Mouse (Mus musculus): ENCODE data around the gene Zfp936.
"Not testable (repeated sequence)": the region's sequence is repeated elsewhere in the genome, so short reads cannot be mapped to it uniquely, and the experiment has no call there.

Gene Zfp936

DNA sequence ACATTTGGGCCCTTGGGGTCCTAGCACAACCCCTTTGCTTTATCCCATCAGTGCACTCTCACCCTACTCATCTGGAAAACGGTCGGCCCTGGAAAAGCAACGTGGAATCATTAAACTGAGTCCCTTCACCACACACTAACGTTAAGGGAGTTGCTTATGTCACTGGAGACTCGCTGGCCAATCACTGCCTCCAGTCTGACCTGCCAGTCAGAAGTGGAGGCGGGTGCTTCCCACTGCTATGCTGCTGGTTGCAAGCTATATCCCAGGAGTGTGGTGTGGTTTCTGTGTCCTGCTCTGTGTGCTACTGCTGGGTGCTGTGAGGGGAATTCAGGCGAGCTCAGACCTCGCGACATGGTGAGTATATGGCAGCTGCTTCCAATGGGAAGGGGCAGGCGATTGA, at the start of gene Zfp936:
Gene Zfp936, plus strand, starts transcription at position 301 of the 400 bp plus-strand sequence.
- not testable (repeated sequence) for DNase-seq

DNA sequence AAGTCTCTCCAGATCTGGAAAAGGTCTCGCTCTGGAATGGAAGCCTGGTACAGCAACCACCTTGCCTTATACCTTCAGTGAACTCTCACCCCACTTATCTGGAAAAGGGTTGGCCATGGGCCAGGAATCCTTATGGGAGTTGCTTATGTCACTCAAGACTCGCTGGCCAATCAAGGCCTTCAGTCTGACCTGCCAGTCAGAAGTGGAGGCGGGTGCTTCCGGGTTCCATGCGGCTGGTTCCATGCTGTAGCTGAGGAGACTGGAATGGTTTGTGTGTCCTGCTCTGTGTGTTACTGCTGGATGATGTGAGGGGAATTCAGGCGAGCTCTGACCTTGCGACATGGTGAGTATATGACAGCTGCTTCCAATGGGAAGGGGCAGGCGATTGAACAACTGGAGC, 36.2 kb upstream of the Zfp936 start:
- no peak for DNase-seq

DNA sequence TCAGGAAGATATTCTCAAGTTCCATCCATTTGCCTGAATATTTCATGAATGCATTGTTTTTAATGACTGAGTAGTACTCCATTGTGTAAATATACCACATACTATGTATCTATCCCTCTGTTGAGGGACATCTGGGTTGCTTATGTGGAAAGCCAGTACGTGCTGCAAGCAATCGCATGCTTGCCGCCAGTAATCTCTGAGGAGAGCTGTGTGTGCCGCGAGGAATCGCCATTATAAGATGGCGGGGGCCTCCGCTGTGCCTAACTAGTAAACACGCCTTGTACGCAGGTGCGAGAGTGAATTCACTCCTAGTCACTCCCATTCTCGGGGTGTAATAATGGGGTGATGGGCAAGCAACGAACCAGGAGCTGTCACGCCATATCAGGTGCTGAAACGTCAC, 14.7 kb downstream of the Zfp936 start:
- DNase-seq: not testable (repeated sequence)

DNA sequence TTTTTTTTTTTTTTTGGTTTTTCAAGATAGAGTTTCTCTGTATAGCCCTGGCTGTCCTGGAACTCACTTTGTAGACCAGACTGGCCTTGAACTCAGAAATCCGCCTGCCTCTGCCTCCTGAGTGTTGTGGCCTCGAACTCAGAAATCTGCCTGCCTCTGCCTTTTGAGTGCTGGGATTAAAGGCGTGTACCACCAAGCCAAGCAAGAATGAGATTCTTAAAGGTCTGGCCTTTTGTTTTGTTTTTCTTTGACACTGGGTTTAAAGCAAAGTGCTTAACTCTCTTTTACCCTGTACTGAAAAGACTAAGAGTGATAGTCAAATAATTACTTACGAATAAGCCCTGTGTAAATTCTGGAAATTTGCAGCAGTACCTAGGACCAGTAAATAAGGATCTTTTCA, 50.1 kb downstream of the Zfp936 start:
- not testable (repeated sequence) for DNase-seq

DNA sequence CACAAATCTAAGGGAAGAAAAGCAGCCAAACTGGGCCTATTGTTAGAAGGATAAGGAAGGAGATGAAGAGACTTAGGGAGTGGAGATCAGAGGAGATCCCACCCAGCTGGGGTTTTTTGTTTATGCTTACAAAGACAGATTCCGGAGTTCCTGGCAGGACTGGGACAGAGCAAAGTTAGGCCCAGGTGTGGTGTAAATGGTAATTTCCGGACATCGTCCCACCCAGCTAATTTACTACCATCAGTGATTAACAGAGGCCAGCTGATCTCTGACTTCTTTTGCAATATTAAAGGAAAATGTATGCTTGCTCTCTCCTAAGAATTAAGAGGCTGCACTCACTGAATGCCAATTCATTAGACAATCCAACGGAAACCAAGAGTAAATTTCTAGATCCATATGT, 53.1 kb downstream of the Zfp936 start:
- DNase-seq: not testable (repeated sequence)

DNA sequence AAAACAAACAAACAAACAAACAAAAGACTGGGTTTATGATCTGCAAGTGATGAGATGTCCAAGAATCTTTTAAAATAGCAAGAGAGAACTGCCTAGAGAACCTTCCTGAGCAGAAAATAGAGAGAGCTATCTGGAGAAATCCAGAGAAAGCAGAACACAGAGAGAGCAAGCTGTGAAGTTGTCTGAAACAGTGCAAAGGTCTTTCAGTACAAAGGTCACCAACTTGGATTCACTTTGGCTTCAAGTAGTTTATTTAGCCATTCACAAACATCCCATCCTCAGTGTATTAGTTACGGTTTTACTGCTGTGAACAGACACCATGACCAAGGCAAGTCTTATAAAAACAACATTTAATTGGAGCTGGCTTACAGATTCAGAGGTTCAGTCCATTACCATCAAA, 53.8 kb downstream of the Zfp936 start:
- DNase-seq: not testable (repeated sequence)

DNA sequence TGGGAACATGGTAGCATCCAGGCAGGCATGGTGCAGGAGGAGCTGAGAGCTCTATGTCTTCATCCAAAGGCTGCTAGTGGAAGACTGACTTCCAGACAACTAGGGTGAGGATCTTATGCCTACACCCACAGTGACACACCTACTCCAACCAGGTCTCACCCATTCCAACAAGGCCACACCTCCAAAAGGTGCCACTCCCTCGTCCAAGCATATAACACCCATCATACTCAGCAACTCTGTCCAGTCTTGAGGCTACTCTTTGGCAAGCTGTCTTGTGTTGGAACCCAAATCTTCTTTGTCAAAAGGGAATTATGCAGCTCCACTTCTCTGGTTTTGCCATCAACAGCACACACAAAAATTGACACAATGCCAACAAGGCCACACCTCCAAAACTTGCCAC, 54.2 kb downstream of the Zfp936 start:
- not testable (repeated sequence) for DNase-seq

DNA sequence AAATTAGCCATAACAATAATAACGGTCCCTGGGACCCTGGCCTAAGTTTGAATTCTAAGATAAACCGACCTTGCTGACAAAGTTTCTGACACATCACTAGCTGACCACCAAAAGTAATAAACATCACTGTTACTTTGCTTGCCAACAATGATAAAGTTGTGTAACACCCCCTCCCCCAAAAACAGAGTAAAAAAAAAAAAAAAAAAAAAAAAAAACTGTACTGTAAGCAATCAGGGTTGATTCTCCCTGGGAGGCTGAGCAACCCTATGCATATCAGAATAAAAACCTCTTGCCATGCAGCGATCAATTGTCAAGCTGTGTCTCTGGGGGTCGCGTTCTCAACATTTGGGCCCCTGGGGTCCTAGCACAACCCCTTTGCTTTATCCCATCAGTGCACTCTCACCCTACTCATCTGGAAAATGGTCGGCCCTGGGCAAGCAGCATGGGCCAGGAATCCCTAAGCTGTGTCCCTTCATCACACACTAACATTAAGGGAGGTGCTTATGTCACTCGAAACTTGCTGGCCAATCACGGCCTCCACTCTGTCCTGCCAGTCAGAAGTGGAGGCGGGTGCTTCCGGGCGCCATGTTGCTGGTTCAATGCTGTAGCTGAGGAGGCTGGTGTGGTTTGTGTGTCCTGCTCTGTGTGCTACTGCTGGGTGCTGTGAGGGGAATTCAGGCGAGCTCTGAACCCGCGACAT, 63.1 kb downstream of the Zfp936 start:
- no peak for DNase-seq

DNA sequence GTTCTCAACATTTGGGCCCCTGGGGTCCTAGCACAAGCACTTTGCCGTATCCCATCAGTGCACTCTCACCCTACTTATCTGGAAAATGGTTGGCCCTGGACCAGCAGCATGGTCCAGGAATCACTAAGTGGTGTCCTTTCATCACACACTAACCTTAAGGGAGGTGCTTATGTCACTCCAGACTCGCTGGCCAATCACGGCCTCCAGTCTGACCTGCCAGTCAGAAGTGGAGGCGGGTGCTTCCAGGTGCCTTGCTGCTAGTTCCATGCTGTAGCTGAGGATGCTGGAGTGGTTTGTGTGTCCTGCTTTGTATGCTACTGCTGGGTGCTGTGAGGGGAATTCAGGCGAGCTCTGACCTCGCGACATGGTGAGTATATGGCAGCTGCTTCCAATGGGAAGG, 99.8 kb downstream of the Zfp936 start:
- DNase-seq: not testable (repeated sequence)

All from cerebellum, adult 11 months (tissue).